Mouse (Mus musculus): ENCODE measurements around the gene Pgf.

GRCm38 (mm10) chr12:85219905-85220290 lies 42.3 kb upstream of the Pgf start:
- TF ChIP-seq POLR2A (IDR thresholded peaks at IDR 0.05; ENCODE audit: borderline replicate concordance, low read depth, low read length), result 0 out of 2 replicates have a peak, but pooled peaks have one; percentile 13
- no peak for TF ChIP-seq CTCF (IDR thresholded peaks at IDR 0.05; ENCODE audit: low read depth, low read length)
